Mouse (Mus musculus) kidney, postnatal 4 days (tissue): ENCODE measurements at regions not wholly inside any gene's neighbourhood (a gene's known extent, or its start where the extent isn't known, plus 50 kb on each side); places are given as distances from the start of the nearest gene placed in this dataset.

ENCODE experiments used
- DNase-seq, 2 experiments: peaks; one replicate each; pipeline ENCODE4 v3.0.0; 2021; ENCODE audit warnings: mixed read lengths in 2 of 2

GRCm38 (mm10) chrX:98375437-98375836 is 226.9 kb downstream of the Ar start:
- peak; percentile 2 to 5 for DNase-seq

- peak; percentile 69 to 80 for DNase-seq
Measured at GRCm38 (mm10) chrX:98380247-98380905, 231.8 kb downstream of the Ar start.

- no peak for DNase-seq
Measured at GRCm38 (mm10) chrX:98384017-98384416, 235.4 kb downstream of the Ar start.

GRCm38 (mm10) chrX:98392376-98392775 is 243.8 kb downstream of the Ar start:
- DNase-seq, result no peak

GRCm38 (mm10) chrX:98409090-98409489 is 260.5 kb downstream of the Ar start:
- DNase-seq, result no peak

GRCm38 (mm10) chrX:98419437-98419836 is 270.9 kb downstream of the Ar start:
- no peak for DNase-seq

- DNase-seq, result no peak
Measured at GRCm38 (mm10) chrX:98452026-98452425, 303.5 kb downstream of the Ar start.

GRCm38 (mm10) chrX:98476473-98477254 is 328.1 kb downstream of the Ar start:
- no peak for DNase-seq
